Mouse (Mus musculus) intestine, embryonic 14.5 days (tissue): ENCODE data around the gene Robo2. TPM values are rescaled to one million over a fixed set of nuclear protein-coding genes. Genes with fewer than 3 reads are reported as not detected.

Experiments used
- ATAC-seq: fragments of 200-750 bp; cut with Nextera tagmentation; replicated peaks from 2 replicates; pipeline ENCODE4 v1.8.0; 2017; ENCODE audit warnings: low read depth, moderate number of reproducible peaks, moderate TSS enrichment, moderate library complexity; ENCODE audit not compliant: low FRiP score, low TSS enrichment
- DNase-seq: peaks from one replicate; pipeline ENCODE4 v3.0.0-alpha.2; 2018; ENCODE audit warnings: low spot score
- H3K27ac ChIP-seq: fragments of 300-500 bp; sonication (generic); 2 replicates; pipeline ENCODE4 v1.5.1; 2014; ENCODE audit warnings: low read depth, mild to moderate bottlenecking, control low read depth
- H3K27me3 ChIP-seq: fragments of 300-500 bp; sonication (generic); replicated peaks from 2 replicates; pipeline ENCODE4 v1.6.1; 2014; ENCODE audit warnings: low read length, control low read depth; ENCODE audit not compliant: control insufficient read depth, insufficient read depth
- H3K36me3 ChIP-seq: fragments of 300-500 bp; sonication (generic); 2 replicates; pipeline ENCODE4 v1.6.1; 2014; ENCODE audit warnings: low read length, control low read depth; ENCODE audit not compliant: control insufficient read depth, insufficient read depth
- H3K4me1 ChIP-seq: fragments of 300-500 bp; sonication (generic); replicated peaks from 2 replicates; pipeline ENCODE4 v1.6.1; 2014; ENCODE audit warnings: low read length, control low read depth, mixed read lengths; ENCODE audit not compliant: control insufficient read depth, insufficient read depth
- H3K4me2 ChIP-seq: fragments of 300-500 bp; sonication (generic); 2 replicates; pipeline ENCODE4 v1.6.1; 2014; ENCODE audit warnings: low read length
- H3K4me3 ChIP-seq: fragments of 300-500 bp; sonication (generic); 2 replicates; pipeline ENCODE4 v1.5.1; 2014; ENCODE audit warnings: low read depth, low read length, control low read depth, mixed read lengths
- H3K9ac ChIP-seq: fragments of 300-500 bp; sonication (generic); 2 replicates; pipeline ENCODE4 v1.6.1; 2014; ENCODE audit warnings: mild to moderate bottlenecking, low read length
- H3K9me3 ChIP-seq: fragments of 300-500 bp; sonication (generic); 2 replicates; pipeline ENCODE4 v1.6.1; 2016; ENCODE audit warnings: low read length, control low read depth; ENCODE audit not compliant: control insufficient read depth
- WGBS: fragments of 180-500 bp; shearing (Covaris S2); extraction: QIAGEN DNeasy Blood & Tissue Kit; methylation state at CpG from one replicate; pipeline ENCODE4 v1.1.7; 2014; 5-methylcytosine and 5-hydroxymethylcytosine counted together
- polyA plus RNA-seq: library from polyadenylated mRNA; unstranded; fragments of >200 nt; fragmentation: Nextera tagmentation; extraction: Ambion mirVana; gene quantifications from 2 replicates; pipeline ENCODE4 v1.2.1, GENCODE M21; 2014

Gene Robo2
- polyA plus RNA-seq, 1 experiment from 2014 or later = 35.7 TPM

- Histone ChIP-seq H3K4me1 (no peaks in the 10 kb centered on the region; the same call in 1 of the 2 replicates), H3K36me3 (no peaks in the 10 kb centered on the region), H3K9me3 (no peaks in the 10 kb centered on the region), H3K27ac (no peak overlapping the region), H3K4me2 (no peak overlapping the region), H3K4me3 (no peak overlapping the region), H3K27me3 (no peaks in the 10 kb centered on the region), H3K9ac (no peak overlapping the region)
- DNase-seq (no peak), ATAC-seq (no peak)
- 81% methylated on average over 3 of the region's 3 CpGs for WGBS
Observed at GRCm38 (mm10) chr16:73957675-73958523, 453.7 kb downstream of the Robo2 start.

GRCm38 (mm10) chr16:73946171-73946570, 465.5 kb downstream of the Robo2 start:
- 90% methylated on average over 6 of the region's 6 CpGs for WGBS
- Histone ChIP-seq H3K36me3 (no peaks in the 10 kb centered on the region), H3K9ac (no peak overlapping the region), H3K4me3 (no peak overlapping the region), H3K4me2 (no peak overlapping the region), H3K27me3 (no peaks in the 10 kb centered on the region), H3K4me1 (no peaks in the 10 kb centered on the region), H3K9me3 (no peaks in the 10 kb centered on the region), H3K27ac (no peak overlapping the region)
- DNase-seq (no peak), ATAC-seq (no peak)

- ATAC-seq = no peak
- WGBS = 71% methylated on average over 1 of the region's 1 CpGs
- no peak overlapping the region for H3K9ac ChIP-seq
- no peak overlapping the region for H3K4me3 ChIP-seq
- no peaks in the 10 kb centered on the region for H3K9me3 ChIP-seq
- no peak overlapping the region for H3K27ac ChIP-seq
- no peak overlapping the region for H3K4me2 ChIP-seq
- no peaks in the 10 kb centered on the region for H3K4me1 ChIP-seq
- DNase-seq = no peak
- H3K27me3 ChIP-seq = no peaks in the 10 kb centered on the region
- no peaks in the 10 kb centered on the region for H3K36me3 ChIP-seq
Observed at GRCm38 (mm10) chr16:73940211-73940541, 471.4 kb downstream of the Robo2 start.

GRCm38 (mm10) chr16:73939423-73940210, 472.0 kb downstream of the Robo2 start:
- Histone ChIP-seq H3K9me3 (no peaks in the 10 kb centered on the region), H3K27me3 (no peaks in the 10 kb centered on the region), H3K4me3 (no peak overlapping the region), H3K36me3 (no peaks in the 10 kb centered on the region), H3K4me1 (no peaks in the 10 kb centered on the region), H3K9ac (no peak overlapping the region), H3K27ac (no peak overlapping the region), H3K4me2 (no peak overlapping the region)
- DNase-seq (no peak), ATAC-seq (no peak)
- WGBS = 90% methylated on average over 5 of the region's 5 CpGs

- Histone ChIP-seq H3K4me3 (no peak overlapping the region), H3K9ac (no peak overlapping the region), H3K27me3 (no peaks in the 10 kb centered on the region), H3K4me2 (no peak overlapping the region), H3K9me3 (no peaks in the 10 kb centered on the region), H3K27ac (no peak overlapping the region), H3K4me1 (no peaks in the 10 kb centered on the region), H3K36me3 (no peaks in the 10 kb centered on the region)
- no peak for ATAC-seq
- 88% methylated on average over 4 of the region's 4 CpGs for WGBS
- DNase-seq = no peak
Observed at GRCm38 (mm10) chr16:73930323-73930722, 481.3 kb downstream of the Robo2 start.

GRCm38 (mm10) chr16:73927481-73927880, 484.1 kb downstream of the Robo2 start:
- Histone ChIP-seq H3K27ac (no peak overlapping the region), H3K27me3 (no peaks in the 10 kb centered on the region), H3K4me3 (no peak overlapping the region), H3K4me1 (no peaks in the 10 kb centered on the region), H3K36me3 (no peaks in the 10 kb centered on the region), H3K4me2 (no peak overlapping the region), H3K9me3 (no peaks in the 10 kb centered on the region), H3K9ac (no peak overlapping the region)
- ATAC-seq = no peak
- 85% methylated on average over 3 of the region's 3 CpGs for WGBS
- DNase-seq = no peak

GRCm38 (mm10) chr16:73915425-73915824, 496.2 kb downstream of the Robo2 start:
- Histone ChIP-seq H3K4me1 (no peaks in the 10 kb centered on the region), H3K27ac (no peak overlapping the region), H3K36me3 (no peaks in the 10 kb centered on the region), H3K9me3 (no peaks in the 10 kb centered on the region), H3K9ac (no peak overlapping the region), H3K4me3 (no peak overlapping the region), H3K27me3 (no peaks in the 10 kb centered on the region), H3K4me2 (no peak overlapping the region)
- 93% methylated on average over 4 of the region's 4 CpGs for WGBS
- no peak for DNase-seq
- ATAC-seq = no peak

- DNase-seq (no peak), ATAC-seq (no peak)
- 68% methylated on average over 4 of the region's 4 CpGs for WGBS
- Histone ChIP-seq H3K4me1 (no peaks in the 10 kb centered on the region), H3K9ac (no peak overlapping the region), H3K36me3 (no peaks in the 10 kb centered on the region), H3K27me3 (no peaks in the 10 kb centered on the region), H3K9me3 (no peaks in the 10 kb centered on the region), H3K4me3 (no peak overlapping the region), H3K27ac (no peak overlapping the region), H3K4me2 (no peak overlapping the region)
Observed at GRCm38 (mm10) chr16:73914936-73915335, 496.7 kb downstream of the Robo2 start.
